Mouse (Mus musculus) cerebellum, adult 8-10 months (tissue): Measurements from ENCODE around the gene Unc5c.

ENCODE experiments used
- DNase-seq: peaks from one replicate; pipeline ENCODE4 v3.0.0; 2022

Unc5c gene

DNA sequence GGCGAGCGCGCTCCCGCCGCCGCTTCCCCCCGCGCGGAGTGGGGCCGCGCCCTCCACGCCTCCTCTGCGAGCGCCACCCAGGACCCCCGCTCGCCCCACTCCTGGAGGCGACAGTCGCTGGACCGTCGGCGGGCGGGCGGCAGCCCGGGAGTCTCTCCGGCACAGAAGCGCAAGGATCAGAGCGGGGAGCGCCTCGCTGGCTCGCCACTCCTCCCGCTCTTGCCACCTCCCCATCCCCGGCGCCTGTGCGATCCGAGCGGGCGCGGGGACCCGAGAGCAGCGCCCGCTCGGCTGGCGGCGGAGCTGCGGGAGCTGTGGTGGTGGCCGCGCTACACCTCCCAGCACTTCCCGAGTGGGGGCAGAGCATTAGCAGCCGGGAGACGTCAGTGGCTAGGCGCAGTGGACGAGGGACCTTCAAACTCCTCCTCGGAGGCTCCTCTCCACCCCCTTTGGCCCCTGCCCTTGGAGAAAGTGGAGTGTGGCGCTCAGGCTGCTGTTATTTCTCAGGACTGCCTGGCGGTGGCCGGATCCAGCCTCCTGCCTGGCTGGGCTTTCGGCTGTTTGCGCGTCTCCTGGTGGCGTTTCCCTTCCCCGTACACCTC, at the start of gene Unc5c:
Gene Unc5c, plus strand, starts transcription at position 113 of the 602 bp plus-strand sequence.
- DNase-seq: peak; percentile 90

DNA sequence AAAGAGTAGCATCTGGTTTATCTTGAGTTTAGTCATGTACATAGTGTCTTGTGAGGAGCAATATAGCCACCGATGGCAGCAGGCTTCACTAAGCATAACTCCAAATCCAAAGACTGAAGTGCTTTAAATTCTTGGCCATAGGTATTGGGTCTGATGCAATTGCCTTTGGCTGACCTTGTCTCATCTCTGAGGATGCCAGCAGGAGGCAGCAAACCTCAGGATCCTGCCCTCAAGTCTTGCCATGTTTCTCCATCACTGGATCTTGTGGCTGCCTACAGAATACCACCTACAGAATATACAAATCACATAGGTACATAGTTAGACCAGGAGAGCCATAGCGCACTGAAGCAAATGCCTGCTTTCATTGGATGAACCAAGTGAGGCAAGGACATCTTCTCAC, 7.5 kb upstream of the Unc5c start:
- no peak for DNase-seq

DNA sequence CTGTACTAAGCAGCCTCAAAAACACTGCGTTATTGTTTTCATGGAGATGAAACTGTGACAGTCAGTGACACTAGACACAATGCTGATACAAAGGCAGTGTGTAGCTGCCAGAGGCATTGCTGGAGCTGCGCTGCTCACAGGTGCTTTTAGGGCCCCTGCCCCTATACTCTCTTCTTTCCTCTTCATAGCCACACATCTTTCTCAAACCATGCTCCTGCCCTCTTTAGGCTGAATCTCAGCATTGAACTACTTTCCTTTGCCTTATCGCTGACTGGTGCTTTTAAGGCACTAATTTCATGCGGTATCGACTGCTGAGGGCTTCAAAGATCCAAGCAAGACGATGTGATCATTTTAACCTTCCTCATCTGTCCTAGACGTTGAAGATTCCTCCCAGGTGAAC, 2.5 kb upstream of the Unc5c start:
- peak; percentile 27 for DNase-seq

DNA sequence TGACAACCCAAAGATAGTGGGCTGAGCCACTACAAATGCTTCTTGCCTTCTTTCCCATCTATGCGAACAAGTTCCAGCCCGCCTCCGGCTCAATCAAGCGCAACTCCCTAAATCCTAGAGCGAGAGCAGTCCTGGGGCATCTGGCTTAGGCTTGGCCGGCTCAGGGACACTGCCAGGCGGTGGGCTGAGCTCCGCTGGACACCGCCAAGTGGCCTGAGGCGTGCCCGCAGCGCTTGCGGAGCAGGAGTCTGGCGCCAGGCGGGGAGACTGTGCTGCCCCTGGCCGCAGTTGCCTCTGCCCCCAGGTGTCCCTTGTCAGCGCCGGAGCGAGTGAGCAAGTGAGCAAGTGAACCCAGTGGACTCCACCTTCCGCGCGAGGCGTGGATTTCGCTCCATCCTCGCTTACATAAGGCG, 319 bp upstream of the Unc5c start:
- peak; percentile 89 for DNase-seq

DNA sequence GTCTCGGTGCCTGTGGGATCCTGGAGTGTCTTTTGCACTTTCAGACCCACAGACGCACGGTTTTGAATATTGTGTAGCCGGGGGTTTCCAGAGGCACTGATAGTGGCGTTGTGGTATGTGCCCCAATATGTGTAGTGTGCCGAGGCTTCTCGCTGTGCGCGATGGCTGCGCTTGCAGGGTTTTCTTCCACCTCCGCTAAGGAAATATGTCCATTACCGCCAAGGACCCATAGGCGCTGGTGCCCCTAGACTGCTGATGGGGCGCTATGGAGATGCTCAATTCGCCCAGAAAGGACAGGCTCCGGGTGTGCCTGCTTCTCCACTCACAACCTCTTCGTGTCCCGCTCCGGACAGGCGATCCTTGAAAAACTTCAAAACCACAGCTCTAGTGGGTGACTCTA, 1.0 kb downstream of the Unc5c start:
- peak; percentile 69 for DNase-seq

DNA sequence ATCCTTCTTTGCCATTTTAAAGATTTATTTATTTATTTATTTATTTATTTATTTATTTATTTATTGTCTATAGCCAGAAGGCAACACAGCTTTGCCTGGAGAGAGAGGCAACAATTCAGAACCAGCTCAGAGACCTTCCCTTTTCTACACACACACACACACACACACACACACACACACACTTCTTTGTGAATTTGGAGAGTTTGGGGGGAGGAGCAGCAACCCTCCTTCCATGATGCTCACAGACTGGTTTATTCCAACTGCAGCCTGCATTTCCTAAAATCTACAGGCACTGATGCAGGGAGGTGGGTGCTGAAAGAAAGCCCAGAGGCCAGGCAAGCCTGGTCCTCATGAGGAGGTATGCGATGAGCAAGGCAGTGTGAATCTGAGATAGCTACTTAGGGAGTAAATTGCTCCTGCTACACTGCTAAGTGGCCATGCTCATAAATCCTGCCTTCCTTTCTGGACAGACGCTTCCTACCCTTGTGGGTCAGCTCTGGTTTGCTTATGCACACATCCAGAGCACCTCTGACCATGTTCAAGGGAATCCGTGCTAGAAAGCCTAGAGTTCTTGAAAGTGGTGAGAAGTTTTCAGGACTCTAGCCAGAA, 1.8 kb downstream of the Unc5c start:
- peak; percentile 40 for DNase-seq

DNA sequence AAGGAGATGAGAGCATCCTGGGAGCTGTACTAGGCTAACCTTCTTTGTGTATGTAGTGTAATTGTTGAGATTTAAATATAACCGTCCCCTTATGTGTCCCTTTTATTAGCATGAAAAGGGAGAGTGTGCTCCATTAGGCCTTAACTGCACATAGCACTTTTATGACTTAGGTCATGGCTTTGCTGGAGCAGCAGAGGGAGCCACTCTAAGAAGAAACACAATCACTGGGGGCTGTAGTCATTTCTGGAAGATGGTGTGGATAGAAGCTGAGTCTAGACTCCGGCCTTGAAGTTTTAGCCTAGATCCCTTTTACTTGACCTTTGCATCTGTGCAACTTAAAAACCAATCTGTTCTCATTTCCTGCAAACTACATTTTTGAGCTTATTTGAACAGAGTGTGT, 4.3 kb downstream of the Unc5c start:
- peak; percentile 34 for DNase-seq

DNA sequence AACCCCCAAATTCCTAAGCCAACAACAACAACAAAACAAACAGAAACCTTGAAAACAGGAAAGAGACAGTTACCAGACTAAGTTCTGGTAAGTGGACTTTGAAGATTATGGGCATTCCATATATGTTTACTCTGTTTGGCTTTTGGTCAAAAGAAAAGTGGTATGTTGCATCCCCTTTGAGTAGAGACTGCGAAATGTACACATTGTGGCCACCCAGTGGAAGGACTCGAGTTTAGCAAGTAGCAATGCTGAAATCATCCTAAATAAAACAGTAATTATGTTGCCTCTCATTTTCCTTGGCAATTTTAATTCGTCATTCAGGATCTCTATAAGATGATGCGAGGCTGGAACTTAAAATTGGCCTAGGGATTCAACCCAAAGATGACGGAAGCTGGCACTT, 8.2 kb downstream of the Unc5c start:
- no peak for DNase-seq

DNA sequence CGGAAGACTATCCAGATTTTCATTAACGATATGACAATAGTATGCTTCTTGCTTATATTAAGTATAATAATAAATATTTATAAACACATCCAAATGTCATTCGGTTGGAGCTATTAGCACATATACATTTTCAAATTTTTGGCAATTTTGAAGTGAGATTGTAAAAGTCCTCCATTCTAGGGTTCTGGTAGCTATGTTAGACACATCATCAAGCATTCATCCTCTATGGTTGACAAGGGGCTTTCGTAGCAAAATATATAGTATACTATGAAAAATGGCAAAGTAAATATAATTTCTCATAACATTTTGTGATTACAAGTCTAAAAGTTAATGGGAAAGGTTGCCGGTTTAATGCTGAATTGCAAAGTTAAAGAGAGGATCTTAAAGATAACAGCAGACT, 10.4 kb downstream of the Unc5c start:
- no peak for DNase-seq

DNA sequence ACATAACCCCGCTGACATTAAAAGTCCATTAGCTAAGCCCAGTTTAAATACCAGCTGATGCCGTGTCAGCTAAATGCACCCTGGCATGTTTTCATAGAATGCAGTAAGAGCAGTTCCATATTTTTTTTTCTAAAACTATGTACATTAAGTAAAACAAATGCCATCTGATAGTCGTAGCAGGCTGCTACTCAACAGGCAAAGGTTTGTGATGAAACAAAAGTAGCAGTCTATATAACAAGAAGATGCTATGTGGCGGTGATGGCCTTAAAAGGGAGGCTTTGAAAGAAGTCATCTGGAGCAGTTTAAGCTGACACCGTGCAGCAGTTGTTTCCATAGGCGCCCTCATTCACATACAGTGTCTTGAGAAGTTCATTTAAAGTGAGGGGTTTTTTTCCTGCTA, 10.9 kb downstream of the Unc5c start:
- DNase-seq: no peak

DNA sequence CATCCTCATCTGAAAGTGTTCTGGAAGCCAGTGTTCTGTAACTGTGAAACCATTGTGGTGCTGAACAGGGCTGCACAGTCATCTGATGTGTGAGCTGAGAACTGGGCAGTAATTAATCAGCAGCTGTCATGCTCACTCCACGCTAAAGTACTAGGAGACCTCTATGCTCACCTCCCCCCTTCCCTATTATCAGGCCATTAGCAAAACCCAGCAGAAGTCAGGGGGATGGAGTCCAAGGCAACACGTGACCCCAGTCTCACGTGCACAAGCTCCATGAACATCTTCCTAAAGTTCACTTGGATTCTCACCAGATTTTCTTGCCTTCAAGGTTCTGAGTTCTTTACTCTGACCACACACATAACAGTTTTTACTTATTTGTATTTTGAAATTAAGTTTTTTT, 11.7 kb downstream of the Unc5c start:
- DNase-seq: no peak

DNA sequence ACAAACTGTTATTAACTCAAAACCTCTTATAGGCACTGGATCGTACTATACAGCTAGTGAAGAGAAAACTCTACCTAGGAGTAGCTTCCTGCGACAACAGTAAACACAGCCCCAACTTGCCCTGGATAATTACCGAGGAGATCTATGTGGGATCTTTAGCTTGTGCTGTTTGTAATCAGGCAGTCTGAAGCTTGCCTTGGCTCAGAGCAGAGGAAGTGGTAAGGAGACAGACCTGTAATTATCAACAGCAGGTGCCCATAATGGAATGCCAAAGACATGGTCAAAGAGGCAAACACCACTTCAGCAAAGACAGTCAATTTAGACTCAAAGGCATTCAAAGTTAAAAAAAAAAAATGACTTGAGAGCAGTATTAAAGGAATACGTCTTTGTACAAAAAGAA, 17.4 kb downstream of the Unc5c start:
- no peak for DNase-seq

DNA sequence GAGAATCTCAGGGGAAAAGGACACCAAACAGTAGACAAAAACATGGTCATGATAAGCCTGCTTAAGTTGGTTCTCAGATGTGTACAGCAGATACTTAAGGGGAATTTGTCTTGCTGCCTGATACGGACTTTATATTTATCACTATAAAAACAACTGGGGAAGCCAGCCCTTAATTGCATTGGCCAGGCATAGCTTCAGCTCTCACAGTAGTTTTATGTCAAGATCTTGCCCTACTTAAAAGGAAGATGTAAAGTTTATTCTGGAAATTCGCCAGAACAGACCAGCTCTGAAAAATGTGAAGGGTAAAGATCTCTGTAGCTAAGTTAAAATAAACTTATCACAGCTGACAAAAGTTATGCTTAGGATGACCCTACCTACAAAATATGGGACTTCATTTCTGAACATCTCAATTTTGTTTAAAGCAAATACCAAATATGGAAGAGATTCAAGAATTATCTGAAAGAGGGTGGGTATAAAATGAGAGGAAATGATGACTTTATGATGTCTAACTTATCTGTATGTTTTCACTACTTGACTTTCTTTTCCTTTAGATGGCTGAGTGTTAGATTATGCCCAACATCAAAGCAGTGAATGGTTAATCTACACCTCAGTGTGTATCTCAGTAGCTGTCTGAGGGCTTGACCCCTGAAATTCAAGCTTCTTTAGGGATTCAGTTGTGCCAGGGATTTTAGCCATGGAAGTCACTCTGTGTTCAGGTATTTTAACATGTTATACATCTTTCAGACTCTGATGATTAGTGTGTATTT, 18.8 kb downstream of the Unc5c start:
- DNase-seq: no peak

DNA sequence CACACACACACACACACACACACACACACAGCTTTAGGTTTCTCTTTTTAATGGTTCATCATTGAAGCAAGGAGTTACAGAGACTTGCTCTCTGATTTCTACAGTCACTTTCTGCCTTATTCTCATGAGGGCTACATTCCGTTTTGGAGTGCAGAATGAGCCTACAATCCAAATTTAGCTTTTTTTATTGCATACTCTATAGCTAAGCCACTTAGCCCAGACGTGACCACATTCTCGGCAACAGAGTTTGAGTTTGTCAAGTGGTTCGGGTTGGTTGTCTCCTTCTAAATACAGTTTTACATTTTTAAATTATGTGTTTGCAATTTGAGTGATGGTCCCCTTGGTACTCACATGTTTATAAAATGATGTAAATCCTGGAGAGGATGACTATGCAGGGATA, 20.2 kb downstream of the Unc5c start:
- no peak for DNase-seq

DNA sequence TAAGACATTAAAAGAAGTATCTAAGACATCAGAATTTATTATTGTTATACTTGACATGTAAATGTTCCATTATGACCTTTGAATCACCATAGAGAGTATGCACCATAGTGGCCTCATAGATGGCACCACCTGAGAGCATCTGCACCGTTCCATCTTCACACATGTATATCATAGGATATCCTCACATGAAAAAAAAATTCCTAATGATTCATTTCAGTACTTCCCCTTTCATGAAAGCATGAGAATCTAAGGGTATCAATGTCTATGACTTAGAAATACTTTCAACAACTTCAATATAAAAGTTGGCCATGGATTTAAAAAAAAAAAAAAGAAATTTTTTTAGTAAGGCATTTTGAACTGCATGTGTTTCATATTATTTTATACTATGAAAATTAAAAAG, 25.6 kb downstream of the Unc5c start:
- DNase-seq: no peak

DNA sequence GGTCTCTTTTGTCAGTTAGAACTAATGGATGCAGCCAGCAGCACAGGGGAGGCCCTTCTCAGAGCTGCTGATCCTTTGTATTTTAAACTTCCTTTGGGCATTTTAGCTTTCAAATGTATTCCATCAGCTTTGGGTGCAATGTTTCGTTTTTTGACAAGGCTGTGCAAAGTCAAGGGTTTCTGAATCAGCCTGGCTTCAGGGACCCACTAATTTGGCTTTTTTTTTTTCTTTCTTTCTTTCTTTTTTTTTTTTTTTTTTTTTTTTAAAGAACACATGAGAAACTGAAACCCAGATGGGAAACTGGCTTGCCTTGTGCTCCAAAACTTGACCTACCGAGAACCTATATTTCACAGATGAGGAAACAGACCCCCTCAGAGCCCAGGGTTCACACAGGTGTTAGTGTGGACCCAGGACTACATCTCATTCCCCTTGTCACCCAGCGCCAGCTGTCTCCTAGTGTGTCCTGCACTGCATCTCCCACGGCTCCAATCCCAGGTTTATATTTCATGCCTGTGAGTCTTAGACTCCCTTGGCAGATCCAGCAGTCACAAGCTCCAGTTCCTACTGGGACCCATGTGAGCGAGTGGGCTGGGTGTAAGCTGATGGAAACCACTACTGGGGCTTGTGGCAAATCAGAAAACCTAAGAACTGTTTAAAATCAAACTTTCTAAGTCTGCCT, 26.4 kb downstream of the Unc5c start:
- no peak for DNase-seq

DNA sequence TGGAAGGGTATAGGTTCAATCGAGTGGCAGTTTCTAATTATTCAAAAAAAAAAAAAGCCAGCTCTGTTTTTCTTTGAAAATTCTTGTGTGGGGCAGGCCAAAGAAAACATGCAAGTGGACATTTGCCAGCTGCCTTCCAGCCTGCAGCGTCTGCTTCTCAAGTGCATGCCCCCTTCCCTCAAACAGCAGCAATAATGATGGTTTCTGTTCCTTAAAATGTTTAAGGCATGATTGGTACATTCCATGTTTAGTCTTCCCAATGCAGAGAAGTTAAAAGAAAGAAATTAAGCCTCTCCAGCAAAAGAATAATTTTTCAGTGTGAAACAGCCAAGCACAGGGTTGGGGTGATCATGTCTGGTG, 26.9 kb downstream of the Unc5c start:
- DNase-seq: no peak

DNA sequence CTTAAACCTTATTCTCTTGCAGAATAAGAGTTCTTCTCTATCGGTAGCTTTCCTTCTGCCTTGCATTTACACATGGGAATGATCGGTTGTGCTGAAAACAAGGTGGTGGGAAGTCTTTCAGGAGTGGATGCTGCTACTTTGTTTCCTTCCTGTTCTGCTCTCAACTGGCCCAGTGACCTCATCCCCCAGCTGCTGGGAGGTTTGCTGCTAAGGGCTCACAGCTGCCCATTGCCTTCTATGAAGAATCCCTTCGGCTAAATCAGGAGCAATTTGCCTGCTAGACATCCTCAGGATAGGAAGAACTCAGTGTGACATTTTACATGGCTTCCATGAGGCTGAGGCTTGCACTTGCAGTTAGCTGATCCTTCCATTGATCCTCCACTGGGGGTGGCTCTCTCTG, 28.0 kb downstream of the Unc5c start:
- no peak for DNase-seq

DNA sequence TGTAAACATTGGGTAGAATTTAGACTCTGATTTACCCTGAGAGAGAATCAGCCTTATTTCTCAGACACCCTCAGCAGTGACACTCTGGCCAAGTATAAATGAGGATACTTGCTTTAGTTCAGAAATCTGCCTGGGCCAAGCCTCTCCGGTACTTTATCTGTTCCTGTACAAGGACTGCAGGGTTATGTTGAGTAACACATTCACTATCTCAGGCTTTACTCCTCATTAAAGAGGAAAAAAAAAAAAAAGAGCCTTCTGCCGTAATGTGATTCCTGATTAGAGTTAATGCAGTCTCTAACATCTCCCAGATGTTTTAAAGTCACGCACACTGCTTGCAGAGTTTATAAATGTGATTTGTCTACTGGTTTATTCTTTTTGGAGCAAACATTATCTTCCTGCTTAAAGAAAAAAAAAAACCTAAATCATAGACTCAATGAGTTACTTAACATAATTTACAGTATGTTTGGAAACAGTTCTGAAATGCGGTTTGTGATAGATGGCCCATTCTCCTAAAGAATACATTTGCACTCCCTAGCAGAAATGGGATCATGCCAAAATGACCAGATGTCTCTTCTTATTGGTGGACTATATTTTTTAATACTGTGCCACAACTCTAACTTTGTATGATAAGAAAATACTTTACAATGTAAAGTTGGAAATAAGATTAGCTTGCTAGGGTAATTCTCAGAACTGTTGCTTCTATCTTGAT, 33.5 kb downstream of the Unc5c start:
- DNase-seq: no peak

DNA sequence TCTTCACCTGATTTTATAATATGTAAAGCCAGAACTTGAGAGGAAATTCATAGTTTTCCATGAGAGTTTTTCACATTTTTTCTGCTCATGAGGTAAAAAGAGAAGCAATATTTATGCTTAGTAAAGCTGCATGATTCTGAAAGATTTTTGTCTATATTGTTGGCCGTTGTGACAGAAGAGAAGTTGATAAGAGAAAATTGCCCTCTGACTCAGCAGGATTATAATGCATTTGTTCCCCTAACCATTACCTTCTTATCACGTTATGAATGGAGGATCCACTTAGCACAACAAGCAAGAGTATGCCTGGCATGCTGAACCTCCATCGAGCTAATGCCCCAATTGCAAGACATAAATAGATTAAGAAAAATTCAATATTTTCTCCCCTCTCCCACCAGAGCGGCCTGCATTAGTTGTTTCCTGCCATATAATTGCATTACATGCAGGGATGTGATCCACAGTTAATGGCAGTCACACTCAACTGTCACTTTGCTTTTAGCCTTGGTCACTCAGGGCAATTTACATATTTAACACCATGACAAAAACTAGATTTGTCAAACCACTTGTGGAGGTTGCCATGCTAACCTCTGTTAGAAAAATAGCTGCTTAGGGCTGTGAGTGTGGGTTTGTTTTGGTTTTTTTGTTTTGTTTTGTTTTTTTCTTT, 37.0 kb downstream of the Unc5c start:
- no peak for DNase-seq

DNA sequence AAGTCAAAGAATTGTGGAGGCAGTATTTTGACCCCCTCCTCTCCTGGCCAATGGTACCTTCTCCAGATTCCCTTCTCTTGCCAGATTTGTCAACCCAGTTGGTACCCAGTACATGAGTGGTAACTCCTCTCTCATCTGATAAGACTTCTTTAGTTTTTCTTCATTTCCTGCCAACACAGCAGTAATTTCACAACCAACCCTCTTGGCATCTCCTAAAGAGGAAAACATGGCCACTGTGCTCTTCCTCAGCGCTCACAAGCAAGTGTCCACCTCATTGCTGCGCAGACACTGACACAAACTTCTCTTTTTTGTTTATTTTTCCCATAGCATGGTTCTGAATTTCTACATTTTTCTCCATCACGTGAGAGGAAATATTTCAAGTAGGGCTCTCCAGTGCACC, 38.3 kb downstream of the Unc5c start:
- no peak for DNase-seq

DNA sequence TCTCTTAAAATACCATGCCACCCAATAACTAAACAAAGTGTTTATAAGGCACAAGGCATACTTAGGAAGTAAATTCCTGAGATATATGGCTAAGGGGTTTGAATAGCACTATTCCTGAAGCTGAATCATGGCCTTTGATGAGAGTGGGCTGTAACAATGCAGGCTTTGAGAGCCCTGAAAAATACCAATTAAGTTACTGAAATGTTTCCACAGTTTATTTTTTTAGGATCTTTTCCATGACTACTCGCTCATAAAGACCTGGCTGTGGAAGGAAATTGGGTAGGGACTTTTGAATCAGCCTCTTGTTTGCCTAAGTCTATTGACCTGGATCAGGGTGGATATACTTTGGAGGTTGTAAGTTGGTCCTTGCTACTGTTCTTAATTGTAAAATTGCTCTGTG, 44.8 kb downstream of the Unc5c start:
- no peak for DNase-seq
